Comparison of ENCODE assay signal across 23 mouse cellular contexts in the genomic region with DNA sequence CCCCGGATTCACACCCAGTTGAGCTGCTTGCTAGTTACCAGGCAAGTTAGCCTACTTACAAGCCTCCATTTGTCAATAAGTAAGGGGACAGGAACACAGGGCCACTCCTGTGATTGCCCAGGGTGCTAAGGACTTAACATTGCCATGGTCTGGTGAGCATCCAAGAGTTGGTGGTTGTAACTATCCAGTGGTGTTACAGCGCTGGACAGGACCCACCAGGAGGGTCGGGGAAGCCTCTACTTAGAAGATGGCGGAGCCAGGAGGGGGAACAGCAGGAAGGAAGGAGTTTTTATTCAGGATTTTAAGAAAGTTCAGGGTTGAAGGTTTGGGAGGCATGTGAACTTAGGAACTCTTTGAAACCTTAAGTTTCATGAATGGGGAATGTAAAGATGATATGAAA. TPM values are rescaled to one million over a fixed set of nuclear protein-coding genes. Genes with fewer than 3 reads are reported as not detected.
DNase-seq lines count a peak whose midpoint lies in the region; ATAC-seq and TF ChIP-seq lines count a peak whose summit lies in the region.
"Had no signal": no experiment of that assay in that cellular context is flagged by ENCODE, and none has a peak within 500 bp of the region (broad histone marks: within the 10 kb centered on the region; RNA-seq: fewer than 3 reads in every experiment).

No protein-coding gene starts in this region.

- H3K4me3 ChIP-seq in heart, postnatal 0 days (ENCODE audit: low read depth, low read length) = no peak overlapping the region
- no peak overlapping the region for H3K4me3 ChIP-seq in liver, embryonic 11.5 days (ENCODE audit: low read depth, low read length)
- no peak overlapping the region for H3K4me3 ChIP-seq in liver, postnatal 0 days (ENCODE audit: low read depth, low read length)
- H3K4me3 ChIP-seq in neural tube, embryonic 12.5 days = no peak overlapping the region
- H3K4me3 ChIP-seq: hindbrain, embryonic 15.5 days; kidney, embryonic 15.5 days; liver, embryonic 15.5 days; myocyte had no signal

- 89% methylated on average over 4 of the region's 4 CpGs for WGBS in heart, postnatal 0 days
- WGBS in liver, embryonic 11.5 days = 86% methylated on average over 4 of the region's 4 CpGs
- WGBS in liver, postnatal 0 days (ENCODE audit: insufficient replicate concordance) = 70% methylated on average over 4 of the region's 4 CpGs
- WGBS in neural tube, embryonic 12.5 days = 70% methylated on average over 4 of the region's 4 CpGs

- no peaks in the 10 kb centered on the region for H3K27me3 ChIP-seq in heart, postnatal 0 days (ENCODE audit: control insufficient read depth, insufficient read depth, low read length)
- no peaks in the 10 kb centered on the region for H3K27me3 ChIP-seq in liver, embryonic 11.5 days (replicated peaks; ENCODE audit: control insufficient read depth, insufficient read depth, low read length)
- no peaks in the 10 kb centered on the region for H3K27me3 ChIP-seq in liver, postnatal 0 days (ENCODE audit: insufficient read depth, low read length)
- H3K27me3 ChIP-seq in neural tube, embryonic 12.5 days (replicated peaks) = no peaks in the 10 kb centered on the region
- H3K27me3 ChIP-seq: CH12.LX; hindbrain, embryonic 15.5 days; kidney, embryonic 15.5 days; liver, embryonic 15.5 days; Patski had no signal

- H3K4me2 ChIP-seq in heart, postnatal 0 days (ENCODE audit: low read depth, low read length) = no peak overlapping the region
- no peak overlapping the region for H3K4me2 ChIP-seq in liver, embryonic 11.5 days
- no peak overlapping the region for H3K4me2 ChIP-seq in liver, postnatal 0 days (ENCODE audit: low read depth, low read length)
- H3K4me2 ChIP-seq in neural tube, embryonic 12.5 days (replicated peaks) = 0 out of 2 replicates have a peak overlapping the region, but pooled peaks have one; percentile 7
- H3K4me2 ChIP-seq: hindbrain, embryonic 15.5 days; kidney, embryonic 15.5 days; liver, embryonic 15.5 days had no signal

- H3K9me3 ChIP-seq in heart, postnatal 0 days (replicated peaks; ENCODE audit: control insufficient read depth, low read length) = no peaks in the 10 kb centered on the region
- H3K9me3 ChIP-seq in liver, embryonic 11.5 days (ENCODE audit: control insufficient read depth, low read length) = no peaks in the 10 kb centered on the region
- H3K9me3 ChIP-seq in liver, postnatal 0 days (ENCODE audit: low read length) = no peaks in the 10 kb centered on the region
- no peaks in the 10 kb centered on the region for H3K9me3 ChIP-seq in neural tube, embryonic 12.5 days
- H3K9me3 ChIP-seq: G1E; hindbrain, embryonic 15.5 days; kidney, embryonic 15.5 days; liver, embryonic 15.5 days had no signal

- no peak for TF ChIP-seq EP300 in heart, postnatal 0 days (IDR thresholded peaks at IDR 0.05; ENCODE audit: low read depth)
- no peak for TF ChIP-seq EP300 in liver, postnatal 0 days (IDR thresholded peaks at IDR 0.05; ENCODE audit: low read depth)

- ATAC-seq in heart, postnatal 0 days (ENCODE audit: insufficient read depth, low read depth) = no peak
- no peak for ATAC-seq in liver, embryonic 11.5 days (replicated peaks; ENCODE audit: low FRiP score)
- ATAC-seq in liver, postnatal 0 days = no peak
- no peak for ATAC-seq in neural tube, embryonic 12.5 days (ENCODE audit: low FRiP score, low read depth)
- ATAC-seq: intestine, postnatal 0 days; Patski had no signal

- 0 out of 2 replicates have a peak overlapping the region, but pooled peaks have one; percentile 4 for H3K27ac ChIP-seq in heart, postnatal 0 days (ENCODE audit: low read depth)
- no peak overlapping the region for H3K27ac ChIP-seq in liver, embryonic 11.5 days (ENCODE audit: low read depth, low read length)
- H3K27ac ChIP-seq in liver, postnatal 0 days (ENCODE audit: low read depth) = no peak overlapping the region
- no peak overlapping the region for H3K27ac ChIP-seq in neural tube, embryonic 12.5 days
- H3K27ac ChIP-seq: hindbrain, embryonic 15.5 days; liver, embryonic 15.5 days had no signal

- peaks cover 38% of the 10 kb centered on the region for H3K4me1 ChIP-seq in heart, postnatal 0 days (ENCODE audit: control insufficient read depth, insufficient read depth)
- H3K4me1 ChIP-seq in liver, embryonic 11.5 days (replicated peaks; ENCODE audit: control insufficient read depth, insufficient read depth, low read length) = peaks cover 2% of the 10 kb centered on the region; the same call in 1 of the 2 replicates
- no peaks in the 10 kb centered on the region for H3K4me1 ChIP-seq in liver, postnatal 0 days (ENCODE audit: insufficient read depth)
- peaks cover 64% of the 10 kb centered on the region for H3K4me1 ChIP-seq in neural tube, embryonic 12.5 days
- H3K4me1 ChIP-seq: liver, embryonic 15.5 days had no signal

- H3K36me3 ChIP-seq in heart, postnatal 0 days (replicated peaks; ENCODE audit: control insufficient read depth, insufficient read depth, low read length) = peaks cover 12% of the 10 kb centered on the region
- no peaks in the 10 kb centered on the region for H3K36me3 ChIP-seq in liver, embryonic 11.5 days (ENCODE audit: control insufficient read depth, insufficient read depth, low read length)
- no peaks in the 10 kb centered on the region for H3K36me3 ChIP-seq in liver, postnatal 0 days (replicated peaks; ENCODE audit: insufficient read depth, low read length)
- no peaks in the 10 kb centered on the region for H3K36me3 ChIP-seq in neural tube, embryonic 12.5 days
- H3K36me3 ChIP-seq: G1E; hindbrain, embryonic 15.5 days; kidney, embryonic 15.5 days; liver, embryonic 15.5 days had no signal

- DNase-seq in heart, postnatal 0 days (ENCODE audit: low spot score) = no peak
- DNase-seq in heart, adult 18-20 months = no peak
- DNase-seq in liver, embryonic 11.5 days (ENCODE audit: low spot score) = peak; percentile 17
- no peak for DNase-seq in liver, postnatal 0 days
- no peak for DNase-seq in neural tube, embryonic 10.5 days (ENCODE audit: extremely low spot score, low spot score)
- DNase-seq in layer of hippocampus, postnatal 10 days (ENCODE audit: low spot score in 2 of 2) = no peak
- DNase-seq: adrenal gland, adult 2 months; B cell, adult 2 months; cerebellum, adult 11 months; cerebellum, adult 9-11 months; gastrocnemius, postnatal 25 days; kidney, postnatal 4 days; lung, postnatal 4 days had no signal

- TF ChIP-seq CTCF in heart, postnatal 0 days (IDR thresholded peaks at IDR 0.05; ENCODE audit: low read depth) = no peak
- TF ChIP-seq CTCF in liver, postnatal 0 days (IDR thresholded peaks at IDR 0.05; ENCODE audit: low read depth) = no peak

- H3K9ac ChIP-seq in heart, postnatal 0 days (replicated peaks; ENCODE audit: low read depth, low read length) = no peak overlapping the region
- H3K9ac ChIP-seq in liver, embryonic 11.5 days (ENCODE audit: low read depth, low read length) = no peak overlapping the region
- no peak overlapping the region for H3K9ac ChIP-seq in liver, postnatal 0 days (replicated peaks)
- no peak overlapping the region for H3K9ac ChIP-seq in neural tube, embryonic 12.5 days
- H3K9ac ChIP-seq: hindbrain, embryonic 15.5 days; kidney, embryonic 15.5 days; liver, embryonic 15.5 days had no signal

RNA-seq across cellular contexts. Expression of a gene that starts 53.3 kb away (rescaled TPM):
- 560 and 720 TPM in 2 replicates for total RNA-seq in heart, postnatal 0 days (2014; rRNA removed; ENCODE audit: low replicate concordance)
- 63.9 and 66.0 TPM in 2 replicates for polyA plus RNA-seq in heart, postnatal 0 days (2015; fragmentation: Nextera tagmentation; extraction: Ambion mirVana)
- total RNA-seq in heart, adult 18-20 months (2021) = 1 to 10 TPM; 6.2 to 9.4 TPM
- 163 and 165 TPM in 2 replicates for polyA plus RNA-seq in liver, embryonic 11.5 days (2014; fragmentation: Nextera tagmentation; extraction: Ambion mirVana)
- polyA plus RNA-seq in liver, postnatal 0 days (2015; fragmentation: Nextera tagmentation; extraction: Ambion mirVana) = 11.3 and 12.6 TPM in 2 replicates
- 72.0 and 83.7 TPM in 2 replicates for polyA plus RNA-seq in neural tube, embryonic 12.5 days (2016; fragmentation: Nextera tagmentation; extraction: Ambion mirVana)
- 10 to 100 TPM; 33.5 to 45.3 TPM for total RNA-seq in layer of hippocampus, postnatal 10 days (2021)
- total RNA-seq: megakaryocyte-erythroid progenitor cell, adult 5-6 weeks had no signal
